Mouse (Mus musculus) adrenal gland, adult 8-10 months (tissue): ENCODE results near the gene Esp16. TPM values are rescaled to one million over a fixed set of nuclear protein-coding genes. Genes with fewer than 3 reads are reported as not detected.
"Not testable (repeated sequence)": the region's sequence is repeated elsewhere in the genome, so short reads cannot be mapped to it uniquely, and the experiment has no call there.

Experiments
- DNase-seq: peaks from one replicate; pipeline ENCODE4 v3.0.0; 2022
- total RNA-seq, 4 experiments: library from RNA; stranded (reverse); gene quantifications; 2 replicates each; pipeline ENCODE4 v1.2.4; 2022

The Esp16 gene
- not detected for total RNA-seq

DNA sequence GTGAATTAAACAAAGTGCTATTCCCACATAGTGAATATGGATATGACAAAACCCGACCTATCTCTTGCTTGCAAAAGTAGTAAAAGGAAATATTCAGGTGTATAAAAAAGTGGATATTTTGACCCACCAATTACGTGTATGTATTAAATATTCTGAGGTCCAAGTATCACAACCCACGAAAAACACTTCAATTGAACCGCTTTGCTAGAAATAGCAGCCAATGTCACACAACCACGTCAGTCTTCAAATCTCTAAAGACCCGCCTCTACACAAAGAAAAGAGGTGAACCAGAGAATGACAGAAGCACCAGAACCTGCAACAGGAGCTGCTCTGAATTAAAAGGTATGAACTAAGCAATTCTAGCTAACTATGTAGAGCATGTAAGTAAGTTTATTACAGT, at the start of gene Esp16:
Gene Esp16 (plus strand): TSS at position 301 of the 400 bp plus-strand sequence.
- not testable (repeated sequence) for DNase-seq

DNA sequence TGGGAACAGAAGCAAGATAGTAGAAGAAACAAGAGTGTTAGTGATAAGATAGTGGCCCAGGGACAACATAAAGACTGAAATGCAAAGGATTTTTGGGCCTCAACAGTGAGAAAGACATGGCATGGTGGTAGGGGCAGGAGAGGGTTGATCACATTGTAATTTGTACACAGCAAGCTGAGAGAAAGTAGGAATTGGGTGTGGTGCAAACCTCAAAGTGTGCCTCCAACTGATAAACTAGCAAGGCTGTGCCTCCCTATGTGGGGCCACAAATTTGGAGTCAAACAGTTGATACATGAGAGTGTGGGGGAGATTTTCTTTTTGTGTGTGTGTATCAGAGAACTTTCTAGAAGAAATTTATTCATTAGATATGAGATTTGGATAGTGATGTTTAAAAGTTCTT, 37.9 kb upstream of the Esp16 start:
- not testable (repeated sequence) for DNase-seq

Other genes starting within 250 kb of the Esp16 start
- gene Esp18, start 129.8 kb upstream of the Esp16 start, total RNA-seq: not detected
- gene Esp15, start 104.8 kb downstream of the Esp16 start, total RNA-seq: not detected